Mouse (Mus musculus): ENCODE results near the gene Ppm1h.

The Ppm1h gene

DNA sequence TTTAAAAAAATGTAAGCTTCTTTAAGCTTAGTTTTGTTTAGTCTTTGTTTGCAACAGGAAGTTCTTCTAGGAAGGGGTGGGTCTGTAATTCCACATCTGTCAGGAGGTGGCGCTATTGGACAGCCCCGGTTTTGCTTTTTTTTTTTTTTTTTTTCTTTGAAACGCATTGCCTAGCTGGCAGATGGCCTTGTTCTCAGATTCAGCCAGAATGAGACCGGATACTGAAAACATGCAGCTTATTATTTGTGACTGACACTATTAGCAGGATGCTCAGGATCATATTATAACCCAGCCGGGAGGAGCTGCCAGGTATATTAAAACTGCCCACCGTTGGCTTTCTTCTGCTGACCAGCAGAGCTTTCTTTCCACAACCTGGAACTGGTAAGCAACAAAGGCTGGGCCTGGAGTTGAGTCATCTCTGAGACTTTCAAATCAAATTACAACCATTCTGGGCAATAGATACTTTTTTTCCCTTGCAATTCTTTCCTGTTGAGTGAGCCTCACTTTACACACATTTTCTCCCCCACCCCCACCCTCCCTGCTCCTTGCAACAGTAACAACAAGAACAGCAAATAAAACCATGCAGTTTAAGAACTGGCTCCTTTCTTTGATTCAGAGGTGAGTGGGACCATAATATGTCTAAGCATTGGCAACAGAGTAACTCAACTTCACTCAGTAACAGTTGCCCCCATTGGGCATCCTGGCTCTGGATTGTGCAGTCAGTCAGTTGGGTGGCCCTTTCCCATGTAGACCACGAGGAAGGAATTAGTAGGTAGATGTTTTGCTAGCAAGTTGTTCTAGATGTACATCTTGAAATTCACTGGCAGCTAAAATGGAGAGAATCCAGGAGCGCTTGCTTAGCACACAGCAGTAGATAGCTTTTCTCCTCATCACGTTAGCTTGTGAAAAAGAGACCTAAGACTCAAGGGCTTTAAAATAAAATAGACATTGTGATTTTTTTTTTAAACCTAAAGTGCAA, 128.9 kb downstream of the Ppm1h start:
- peak; percentile 78 for DNase-seq (ENCODE audit: extremely low spot score)

DNA sequence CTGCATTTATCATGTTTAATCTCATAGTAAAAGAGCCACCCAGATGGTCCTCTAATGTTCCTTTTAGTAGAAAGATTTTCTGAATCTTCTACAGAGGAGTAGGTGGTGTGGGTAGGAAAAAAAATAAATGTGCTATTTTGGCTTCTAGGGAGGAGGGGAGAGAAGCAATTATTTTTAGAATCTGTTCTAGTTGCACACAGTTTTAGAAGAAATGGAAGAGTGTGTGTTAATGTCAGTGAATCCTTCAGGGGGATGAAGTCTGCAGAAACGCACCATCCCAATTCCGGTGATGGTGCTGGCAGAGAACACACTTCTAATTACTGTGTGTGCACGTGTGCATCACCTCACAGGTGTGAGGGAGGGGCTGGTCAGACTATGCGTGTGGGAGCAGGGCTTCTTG, 129.6 kb downstream of the Ppm1h start:
- no peak for DNase-seq (ENCODE audit: extremely low spot score)

DNA sequence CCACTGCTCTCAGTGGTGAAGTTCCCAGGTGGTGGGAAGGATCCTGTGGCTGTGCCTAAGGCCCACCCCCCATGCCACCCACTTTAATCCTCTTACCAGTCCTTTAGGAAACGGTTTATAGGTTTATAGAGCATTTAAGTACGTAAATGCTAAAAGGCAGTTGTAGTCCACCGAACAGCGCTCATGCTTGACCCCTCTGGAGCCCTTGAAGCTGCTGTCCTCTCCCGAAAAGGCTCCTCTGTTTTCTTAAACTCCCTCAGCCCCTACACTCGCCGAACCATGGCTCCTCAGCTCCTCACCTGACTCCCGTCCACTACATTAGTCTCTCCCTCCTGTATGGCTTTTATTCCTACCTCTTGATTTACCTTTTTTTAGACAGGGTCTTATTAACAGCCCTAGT, 131.3 kb downstream of the Ppm1h start:
- no peak for DNase-seq (ENCODE audit: extremely low spot score)

DNA sequence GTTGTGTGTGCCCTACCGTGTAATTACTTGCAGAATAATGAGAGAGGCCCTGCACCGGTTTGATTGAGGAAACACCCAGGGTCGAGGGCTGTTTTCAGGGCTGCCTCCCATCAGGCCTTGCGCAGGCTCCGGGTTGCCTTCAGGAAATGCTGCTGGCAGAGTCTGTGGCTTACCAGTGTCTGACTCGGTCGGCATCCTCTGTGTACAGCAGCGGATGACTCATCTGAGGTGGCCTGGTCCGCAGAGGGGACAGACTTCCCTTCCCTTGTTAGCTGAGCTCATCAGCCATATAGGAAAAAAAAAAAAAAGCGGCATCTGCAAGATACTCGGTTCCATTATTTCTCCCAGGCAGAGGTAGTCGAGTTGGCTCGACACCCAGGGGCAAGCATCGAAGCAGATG, 136.5 kb downstream of the Ppm1h start:
- no peak for DNase-seq (ENCODE audit: extremely low spot score)

DNA sequence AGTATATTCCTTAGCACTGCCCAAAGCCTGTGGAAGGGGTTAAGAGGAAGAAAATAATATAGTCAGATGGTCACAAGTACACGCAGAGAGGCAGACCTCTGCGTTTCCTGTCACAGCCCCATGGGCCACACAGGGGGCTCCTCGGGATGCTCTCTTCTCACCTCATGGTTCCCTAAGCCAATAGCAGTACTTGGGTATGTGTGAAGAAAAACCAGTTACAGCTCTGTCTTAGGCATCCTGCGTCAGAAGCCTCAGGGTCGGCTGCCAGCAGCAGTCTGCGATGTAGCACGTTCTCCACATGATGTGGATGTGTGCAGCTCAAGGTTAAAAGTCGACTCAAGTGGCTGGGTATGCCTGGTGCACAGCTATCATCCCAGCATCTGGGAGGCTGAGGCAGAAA, 139.2 kb downstream of the Ppm1h start:
- DNase-seq (ENCODE audit: extremely low spot score): no peak

DNA sequence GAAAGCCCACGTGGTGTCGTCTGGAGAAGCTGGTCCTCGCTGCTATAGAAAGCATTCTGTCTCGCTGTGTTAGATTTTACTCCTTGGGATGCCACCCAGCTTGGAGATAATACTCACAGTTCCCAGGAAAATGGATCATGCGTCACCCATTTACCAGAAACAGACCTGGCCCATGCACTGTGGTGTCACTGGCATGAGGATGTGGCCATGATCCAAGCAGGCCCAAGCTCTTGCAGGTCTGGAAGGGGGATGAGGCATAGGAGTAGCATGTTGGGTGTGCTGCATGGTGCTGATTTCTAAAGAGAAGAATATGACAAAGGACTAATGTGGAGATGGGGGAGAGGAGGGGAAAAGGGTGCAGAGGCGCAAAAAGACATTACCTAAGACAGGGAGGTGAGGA, 141.2 kb downstream of the Ppm1h start:
- no peak for DNase-seq (ENCODE audit: extremely low spot score)

DNA sequence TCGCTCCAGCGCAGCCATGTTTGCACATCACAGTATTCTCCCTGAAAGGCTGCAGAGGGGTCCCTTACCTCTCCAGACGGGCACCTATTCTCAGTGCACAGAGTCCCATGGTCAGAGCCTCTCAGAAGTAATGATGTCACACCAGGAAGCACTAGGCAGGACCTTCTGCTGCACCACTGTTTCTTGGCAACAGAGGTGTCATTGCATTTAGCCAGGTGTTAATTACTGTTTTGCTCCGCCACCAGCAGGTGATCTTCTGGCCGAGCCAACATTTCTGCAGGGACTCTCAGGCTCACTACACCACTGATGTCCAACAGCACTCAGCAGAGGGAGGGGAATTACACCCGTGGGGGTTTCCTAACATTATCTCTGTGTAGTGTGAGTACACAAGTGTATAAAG, 143.0 kb downstream of the Ppm1h start:
- no peak for DNase-seq (ENCODE audit: extremely low spot score)

DNA sequence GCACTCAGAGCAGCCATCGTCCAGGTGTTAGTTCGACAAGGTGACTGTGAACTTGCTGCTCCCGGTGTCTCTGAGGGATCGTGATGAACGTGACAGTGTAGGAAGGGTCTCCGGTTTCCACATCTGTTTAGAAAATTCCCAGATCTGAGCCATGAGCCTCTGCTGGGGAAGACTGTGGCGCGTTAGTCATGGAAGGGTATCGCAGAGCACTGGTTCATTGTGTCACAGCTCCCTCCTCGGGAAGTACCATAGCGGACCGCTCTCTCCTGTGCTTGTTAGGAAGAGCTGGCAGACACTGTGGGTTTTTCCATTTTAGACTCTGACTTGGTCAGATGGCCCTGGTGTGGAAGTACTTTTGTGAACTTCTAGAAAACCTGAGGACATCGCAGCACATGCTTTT, 145.1 kb downstream of the Ppm1h start:
- no peak for DNase-seq (ENCODE audit: extremely low spot score)

DNA sequence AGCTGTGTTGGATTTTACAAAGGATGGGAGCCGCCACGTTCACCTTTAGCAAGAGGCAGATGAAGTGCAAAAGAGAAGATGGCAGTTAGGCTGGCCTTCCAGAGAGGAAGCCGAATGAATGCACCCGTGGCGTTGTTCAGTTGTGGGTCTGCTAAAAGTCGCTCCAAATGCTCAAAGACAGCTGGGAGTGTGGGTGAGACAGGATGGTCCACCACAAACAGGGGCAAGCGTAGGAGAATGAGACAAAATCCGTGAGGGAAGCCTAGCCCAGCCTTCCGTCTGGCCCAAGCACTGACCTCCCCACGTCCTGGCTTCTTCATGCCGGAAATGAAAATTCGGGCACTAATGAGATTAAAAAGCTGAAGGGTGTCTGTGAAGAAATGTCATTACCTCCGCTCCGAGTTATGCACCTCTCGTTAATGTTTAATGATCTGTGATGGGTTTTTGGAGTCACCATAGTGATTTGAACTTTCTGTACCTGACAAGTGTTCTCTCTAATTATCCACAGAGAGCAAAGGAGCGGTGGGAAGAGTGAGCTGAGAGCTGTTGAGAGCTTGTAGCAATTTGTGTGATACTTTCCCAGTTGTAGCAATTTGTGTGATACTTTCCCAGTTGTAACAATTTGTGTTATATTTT, 148.3 kb downstream of the Ppm1h start:
- DNase-seq (ENCODE audit: extremely low spot score): no peak

DNA sequence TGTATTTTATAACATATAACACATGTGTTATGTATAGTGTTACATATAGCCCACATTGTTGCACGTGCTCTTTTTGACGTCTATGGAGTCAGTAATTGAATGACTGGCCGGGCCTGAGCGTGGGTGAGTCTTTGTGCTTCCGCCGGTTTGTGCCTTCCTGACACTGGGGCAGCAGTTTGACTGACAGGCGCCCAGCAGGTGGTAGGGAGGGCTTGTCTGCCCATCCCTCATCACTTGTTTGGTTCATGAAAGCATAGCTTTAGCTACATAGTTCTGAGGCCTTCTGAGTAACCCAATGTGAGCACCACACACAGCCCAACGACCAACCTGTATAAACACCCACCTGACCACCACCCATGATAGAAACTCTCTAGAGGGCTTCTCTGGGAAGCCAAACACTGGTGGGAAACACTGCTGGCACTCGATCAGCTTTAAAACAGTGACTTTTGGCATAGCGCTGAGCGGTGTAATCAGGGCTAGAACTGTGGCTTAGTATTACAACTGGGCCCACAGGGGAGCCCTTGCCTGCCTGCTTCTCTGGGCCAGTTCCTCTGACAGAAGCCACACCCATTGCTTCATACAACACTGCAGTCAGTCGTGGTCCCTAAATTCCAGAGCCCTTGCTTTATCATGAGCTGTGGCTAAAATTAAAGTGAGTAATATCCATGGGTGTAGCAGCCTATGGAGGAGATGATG, 149.3 kb downstream of the Ppm1h start:
- no peak for DNase-seq (ENCODE audit: extremely low spot score)

DNA sequence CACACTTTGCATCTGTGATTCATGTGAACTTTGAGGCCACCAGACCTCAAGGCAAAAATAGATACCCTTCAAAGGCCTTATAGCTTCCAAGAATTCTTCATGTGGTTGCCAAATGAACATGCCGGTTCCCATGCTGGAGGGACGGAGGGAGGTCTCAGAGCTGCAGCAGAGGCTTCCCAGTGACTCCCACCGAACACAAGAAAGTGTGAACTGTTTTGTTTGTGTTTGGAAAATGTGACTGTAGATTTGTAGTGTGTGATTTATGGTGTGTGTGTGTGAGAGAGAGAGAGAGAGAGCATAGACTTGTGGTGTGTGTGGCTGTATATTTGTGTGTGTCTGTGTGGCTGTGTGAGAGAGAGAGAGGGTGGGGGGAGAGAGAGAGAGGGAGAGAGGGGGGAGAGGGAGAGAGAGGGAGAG, 151.2 kb downstream of the Ppm1h start:
- DNase-seq (ENCODE audit: extremely low spot score): no peak

DNA sequence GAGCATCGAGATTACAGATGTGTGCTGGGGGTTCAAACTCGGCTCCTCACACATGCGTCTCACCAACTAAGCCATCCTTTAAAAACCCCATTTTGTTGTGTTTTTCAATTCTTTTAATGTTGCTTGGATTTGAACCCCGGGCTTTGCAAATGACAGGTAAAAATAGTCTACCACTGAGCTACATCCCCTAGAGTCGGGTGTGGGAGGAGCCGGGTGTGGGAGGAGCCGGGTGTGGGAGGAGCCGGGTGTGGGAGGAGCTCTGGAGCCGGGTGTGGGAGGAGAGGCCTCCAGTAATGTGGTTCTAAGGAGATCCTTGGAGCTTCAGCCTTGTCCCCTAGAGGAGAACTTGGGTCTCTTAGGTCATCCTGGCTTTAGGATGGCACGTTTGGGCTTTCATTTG, 152.1 kb downstream of the Ppm1h start:
- no peak for DNase-seq (ENCODE audit: extremely low spot score)

DNA sequence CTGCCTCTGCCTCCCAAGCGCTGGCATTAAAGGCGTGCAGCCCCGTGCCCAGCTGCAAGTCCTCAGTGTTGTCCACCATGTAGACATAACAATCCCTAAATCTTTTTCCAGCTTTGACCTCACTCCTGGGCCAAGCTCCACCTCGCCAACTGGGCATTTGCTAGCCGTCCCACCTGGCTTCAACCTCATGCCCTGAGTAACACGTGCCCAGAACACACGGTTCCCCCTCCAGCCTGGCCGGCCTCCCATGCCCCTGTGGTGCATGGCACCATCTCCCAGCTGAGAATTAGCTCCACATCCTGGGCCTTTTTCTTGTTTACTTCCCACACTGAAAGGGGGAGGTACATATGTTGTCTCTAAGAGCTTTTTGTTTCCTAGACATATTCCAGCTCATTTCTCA, 163.5 kb downstream of the Ppm1h start:
- DNase-seq (ENCODE audit: extremely low spot score): no peak

DNA sequence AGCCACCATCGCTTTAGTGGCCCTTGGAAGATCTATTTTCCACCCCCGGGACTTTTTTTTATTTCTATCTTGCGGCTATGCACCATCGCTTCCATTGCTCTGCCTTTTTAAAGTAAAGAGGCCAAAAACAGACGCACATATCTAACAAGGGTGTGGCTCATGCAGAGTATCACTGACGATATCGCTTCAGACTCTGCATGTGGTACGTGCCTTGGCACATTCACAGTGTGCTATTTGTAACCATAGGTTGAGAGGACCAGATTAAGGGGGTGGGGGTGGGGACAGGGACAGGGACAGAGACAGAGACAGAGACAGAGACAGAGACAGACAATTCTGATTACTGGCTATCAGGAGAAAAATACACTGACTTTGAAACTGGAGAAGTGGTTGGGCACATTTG, 164.4 kb downstream of the Ppm1h start:
- DNase-seq (ENCODE audit: extremely low spot score): no peak

DNA sequence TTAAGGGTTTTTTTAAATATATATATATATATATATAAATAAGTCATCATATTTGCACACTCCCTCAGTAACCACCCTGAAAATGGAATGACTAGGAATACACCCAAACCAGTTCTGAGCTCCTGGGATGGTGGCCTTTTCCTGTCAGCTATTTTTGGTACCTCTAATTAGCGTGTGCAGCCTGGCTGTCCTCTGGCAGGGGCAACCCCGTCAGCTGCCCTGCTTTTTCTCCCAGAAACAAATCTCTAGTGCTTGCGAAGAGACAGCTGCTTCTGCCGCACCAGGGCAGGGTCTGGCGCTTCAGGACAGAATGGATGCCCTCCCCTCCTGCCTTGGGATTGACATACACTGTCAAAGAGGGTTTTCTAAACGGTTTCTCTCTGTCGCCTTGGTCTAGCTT, 166.9 kb downstream of the Ppm1h start:
- no peak for DNase-seq (ENCODE audit: extremely low spot score)

DNA sequence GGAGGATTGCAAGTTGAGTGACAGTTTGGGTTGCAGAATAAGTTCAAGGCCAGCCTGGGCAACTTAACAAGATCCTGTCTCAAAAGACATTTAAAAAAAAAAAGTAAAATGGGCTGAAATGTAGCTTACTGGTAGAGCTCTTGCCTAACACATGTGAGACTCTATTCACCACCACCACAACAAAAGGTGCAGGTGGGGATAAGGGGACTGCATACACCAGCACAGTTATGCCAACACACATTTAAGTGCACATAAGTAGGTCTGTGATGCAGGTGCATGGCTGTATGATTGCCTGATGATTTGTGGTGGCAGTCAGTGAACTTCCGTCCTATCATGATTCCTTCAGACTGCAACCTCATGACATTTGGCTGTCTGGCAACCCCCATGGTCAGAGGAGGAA, 167.9 kb downstream of the Ppm1h start:
- no peak for DNase-seq (ENCODE audit: extremely low spot score)

DNA sequence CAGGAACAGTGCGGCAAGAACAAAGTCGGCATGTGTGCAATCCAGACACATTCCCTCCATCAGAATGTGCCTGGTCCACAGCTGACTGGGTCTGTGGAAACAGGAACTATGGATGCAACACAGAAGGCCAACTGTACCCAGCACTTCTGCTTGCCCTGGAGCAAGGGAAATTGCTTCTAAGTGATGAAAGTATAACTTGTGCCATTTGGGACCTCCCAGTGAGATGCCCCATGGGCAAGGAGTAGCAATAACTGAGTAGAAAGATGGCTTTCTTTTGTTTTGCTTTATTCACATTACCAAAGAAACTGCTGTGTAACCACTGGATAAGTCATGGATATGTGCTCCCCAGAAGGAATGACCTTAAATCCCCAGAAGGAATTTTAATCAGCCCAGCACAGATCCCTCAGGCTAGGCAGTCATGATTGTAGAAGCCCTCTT, 169.5 kb downstream of the Ppm1h start:
- DNase-seq (ENCODE audit: extremely low spot score): no peak

DNA sequence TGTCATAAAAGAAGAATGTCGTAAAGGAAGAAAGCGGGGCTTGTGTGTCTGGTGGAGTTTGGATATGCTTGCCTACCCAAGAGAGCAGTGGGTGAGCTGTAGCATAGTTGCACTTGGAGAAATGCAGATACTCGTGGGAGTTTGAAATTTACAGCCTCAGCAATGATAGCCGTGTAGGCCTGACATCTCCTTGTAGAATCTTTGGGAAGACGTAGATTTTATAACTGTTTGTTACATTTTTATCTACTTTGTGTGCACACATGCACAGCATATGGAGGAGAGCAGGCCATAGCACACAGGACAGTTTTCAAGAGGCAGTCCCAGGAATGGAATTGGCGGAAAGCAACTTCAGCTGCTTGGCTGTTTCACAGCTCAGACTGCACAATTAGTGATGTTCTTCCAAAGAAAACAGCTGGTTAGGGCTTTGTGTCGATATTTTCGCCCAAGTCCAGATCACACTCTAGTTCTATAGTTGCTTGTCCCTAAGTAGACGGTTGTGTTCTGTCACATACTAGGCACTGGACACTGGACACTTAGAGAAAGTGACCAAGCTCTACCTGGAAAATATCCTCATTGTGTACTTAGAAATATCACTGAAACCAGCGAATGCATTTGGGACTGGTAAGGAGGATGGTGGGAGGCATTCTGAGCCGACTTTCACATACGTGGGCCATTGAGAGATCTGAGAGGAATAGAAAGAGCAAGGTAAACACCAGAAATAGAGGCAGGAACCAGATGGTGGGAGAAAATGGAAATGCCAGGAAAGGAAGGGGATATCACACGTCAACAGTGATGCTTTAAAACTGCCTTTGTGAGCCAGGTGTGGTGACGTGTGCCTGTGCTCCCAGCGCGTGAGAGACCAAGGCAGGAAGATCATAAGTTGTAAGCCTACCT, 173.0 kb downstream of the Ppm1h start:
- DNase-seq (ENCODE audit: extremely low spot score): no peak

DNA sequence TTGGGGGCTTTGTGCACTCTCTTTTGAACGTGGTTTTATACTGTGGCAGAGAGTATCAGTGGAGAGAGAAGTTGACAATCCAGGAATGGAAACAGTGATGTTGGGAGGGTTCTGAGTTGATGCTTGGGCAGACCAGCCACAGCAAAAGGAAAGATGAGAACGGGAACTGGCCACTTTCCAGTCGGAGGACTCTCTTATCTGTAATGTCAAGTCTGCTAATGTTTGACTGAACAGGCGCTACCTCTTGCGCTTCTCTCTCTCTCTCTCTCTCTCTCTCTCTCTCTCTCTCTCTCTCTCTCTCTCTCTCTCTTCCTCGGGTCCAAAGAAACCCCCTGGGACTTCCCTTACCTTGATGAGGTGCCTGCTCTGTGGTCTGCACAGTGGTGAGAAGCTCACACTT, 176.0 kb downstream of the Ppm1h start:
- DNase-seq (ENCODE audit: extremely low spot score): no peak

DNA sequence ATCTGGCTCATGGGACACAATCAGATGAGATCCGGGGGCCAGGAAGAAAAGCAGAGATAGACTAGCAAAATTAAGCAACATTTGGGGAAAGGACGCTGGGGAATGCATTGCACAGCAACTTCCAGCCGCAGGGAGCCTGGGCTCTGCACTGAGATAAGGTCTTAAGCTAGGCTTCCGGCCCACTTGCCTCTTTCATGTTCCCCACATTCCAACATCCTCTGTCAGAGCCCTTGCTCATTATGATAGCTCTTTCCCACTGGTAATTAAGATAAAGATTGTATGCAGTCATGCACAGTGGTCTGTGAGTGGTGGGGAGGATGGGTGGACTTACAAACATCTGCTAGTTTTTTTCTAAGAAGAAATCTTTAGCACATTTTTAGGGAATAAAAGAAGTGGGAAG, 176.6 kb downstream of the Ppm1h start:
- DNase-seq (ENCODE audit: extremely low spot score): no peak

DNA sequence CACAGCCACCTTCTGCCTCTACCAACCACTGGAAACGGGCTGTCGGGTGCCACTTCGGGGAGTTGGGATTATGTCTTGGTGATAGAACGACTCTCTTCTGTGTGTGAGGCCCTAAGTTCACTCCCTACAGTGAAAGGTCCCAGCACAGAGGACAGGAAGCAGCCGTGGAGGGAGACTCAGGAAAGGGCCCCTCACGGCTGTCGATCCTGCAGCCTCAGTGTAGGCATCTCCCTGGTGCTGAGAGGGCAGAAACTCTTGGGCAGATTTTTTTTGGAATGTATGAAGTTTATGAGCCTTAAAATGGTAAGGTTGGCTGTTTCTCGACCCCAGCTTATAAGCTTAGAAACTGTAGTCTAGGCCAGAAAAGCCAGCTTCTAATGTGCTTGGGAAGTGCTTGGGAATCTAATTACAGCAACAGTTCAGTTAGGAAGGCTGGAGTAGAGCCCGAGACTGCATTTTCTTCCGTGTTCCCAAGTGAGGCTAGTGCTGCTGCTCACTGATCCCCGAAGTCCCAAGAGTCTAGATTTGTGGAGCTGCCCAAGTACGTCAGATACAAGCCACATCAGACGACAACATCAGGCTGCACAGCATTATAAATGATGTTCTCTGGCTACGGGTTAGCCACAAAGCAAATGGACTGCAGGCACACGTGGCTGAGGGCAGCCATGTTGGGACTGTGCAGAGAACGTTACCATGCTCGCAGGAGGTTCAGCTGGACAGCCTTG, 177.6 kb downstream of the Ppm1h start:
- DNase-seq (ENCODE audit: extremely low spot score): no peak
